Mouse (Mus musculus) cortical plate, adult 2 months (tissue): ENCODE data around the gene Mcu.

Experiments used
- CTCF ChIP-seq: fragments of 200-500 bp; IDR thresholded peaks from 2 replicates; pipeline ENCODE4 v1.5.1; 2011; ENCODE audit warnings: mild to moderate bottlenecking, control low read depth, low read length; ENCODE audit not compliant: insufficient read depth; ENCODE audit errors: extremely low read depth
- POLR2A ChIP-seq: fragments of 200-500 bp; IDR thresholded peaks from 2 replicates; pipeline ENCODE4 v1.6.1; 2011; ENCODE audit warnings: mild to moderate bottlenecking, low read length, control low read depth; ENCODE audit not compliant: insufficient read depth; ENCODE audit errors: extremely low read depth

GRCm38 (mm10) chr10:59465546-59465945 is 150.9 kb downstream of the Mcu start:
- no peak for TF ChIP-seq POLR2A
- no peak for TF ChIP-seq CTCF
